Mouse (Mus musculus) ES-E14 (cell line): ENCODE results near the gene Vmn2r83.

Experiments
- CHD2 ChIP-seq: IDR thresholded peaks from 2 replicates; pipeline ENCODE4 v1.6.1; 2014; ENCODE audit warnings: mild to moderate bottlenecking, low read depth, low read length, inconsistent platforms
- HCFC1 ChIP-seq: IDR thresholded peaks from 2 replicates; pipeline ENCODE4 v1.6.1; 2012; ENCODE audit warnings: low read length, inconsistent platforms, borderline replicate concordance; ENCODE audit not compliant: insufficient read depth
- MAFK ChIP-seq: IDR thresholded peaks from 2 replicates; pipeline ENCODE4 v1.6.1; 2014; ENCODE audit warnings: mild to moderate bottlenecking, low read depth, low read length, inconsistent platforms; ENCODE audit not compliant: insufficient read depth
- ZC3H11A ChIP-seq: IDR thresholded peaks from 2 replicates; pipeline ENCODE4 v1.6.1; 2012; ENCODE audit warnings: low read depth, mild to moderate bottlenecking, inconsistent platforms, low read length, borderline replicate concordance
- ZNF384 ChIP-seq: IDR thresholded peaks from 2 replicates; pipeline ENCODE4 v1.6.1; 2012; ENCODE audit warnings: low read depth, low read length, inconsistent platforms

DNA sequence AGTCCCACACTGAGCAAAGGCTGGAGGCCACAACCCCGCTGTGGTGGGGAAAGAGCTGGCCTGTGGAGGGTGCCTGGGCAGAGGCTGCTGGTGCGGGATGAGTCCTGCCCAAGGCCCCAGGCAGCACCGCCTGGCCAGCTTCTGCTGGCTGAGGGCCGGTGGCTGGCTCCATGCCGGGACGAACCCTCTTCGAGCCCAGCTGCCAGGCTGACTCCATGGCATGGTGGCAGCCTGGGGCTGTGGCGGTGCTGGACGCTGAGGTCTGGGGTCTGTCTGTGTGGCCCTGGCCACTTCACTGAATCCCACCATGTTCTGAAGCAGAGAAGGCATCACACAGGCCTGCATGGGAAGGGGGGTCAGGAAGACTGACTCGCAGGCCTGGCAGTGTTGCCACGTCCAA is 72.2 kb downstream of the Vmn2r83 start:
- TF ChIP-seq CHD2 (no peak), ZC3H11A (no peak), HCFC1 (no peak), ZNF384 (no peak), MAFK (no peak)
